Mouse (Mus musculus): ENCODE measurements around the gene Vps35l. TPM values are rescaled to one million over a fixed set of nuclear protein-coding genes. Genes with fewer than 3 reads are reported as not detected.

Gene Vps35l
- polyA plus RNA-seq, 1 experiment from 2014 or later: 44.8 TPM

DNA sequence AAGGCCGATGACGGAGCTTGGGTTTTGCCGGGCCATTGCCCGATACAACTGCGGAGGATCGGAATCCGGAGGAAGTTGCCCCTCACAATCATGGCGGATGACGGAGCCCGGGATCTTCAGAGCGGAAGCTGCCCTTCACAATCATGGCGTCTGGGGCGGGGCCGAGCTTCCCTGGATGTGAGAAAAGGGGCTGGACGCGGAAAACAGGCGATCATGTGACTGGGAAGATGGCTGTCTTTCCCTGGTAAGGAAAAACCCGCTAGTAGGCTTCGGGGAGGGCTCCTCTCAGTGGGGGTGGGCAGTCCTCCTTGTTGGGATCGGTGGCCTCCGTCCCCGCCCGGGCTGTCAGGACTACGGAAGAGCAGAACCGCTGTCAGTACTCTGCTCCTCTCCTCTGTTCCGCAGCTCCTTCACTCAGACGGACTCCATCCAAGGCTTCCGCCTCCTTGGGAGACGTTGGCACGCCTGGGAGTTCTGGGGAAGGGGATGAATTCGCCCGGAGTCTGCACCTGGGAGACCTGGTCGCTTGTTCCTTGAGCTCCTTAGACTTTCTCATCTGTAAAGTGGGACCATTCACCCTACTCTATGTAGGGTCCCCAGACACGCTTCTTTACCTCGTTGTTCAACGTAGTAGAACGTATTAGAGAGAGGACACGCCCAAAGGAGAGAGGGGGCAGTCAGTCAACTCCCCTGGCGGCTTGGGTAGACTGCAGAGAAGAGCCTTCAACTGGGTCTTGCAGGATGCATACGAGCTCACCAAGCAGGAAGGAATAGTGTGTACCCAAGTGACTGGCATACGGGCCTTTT lies 709 bp downstream of the Vps35l start:
- peak overlapping the region; percentile 76 for H3K4me2 ChIP-seq
- peak; percentile 95 for ATAC-seq (replicated peaks; ENCODE audit: insufficient number of reproducible peaks, insufficient read depth, low FRiP score, low read depth)
- 3% methylated on average over 41 of the region's 41 CpGs for WGBS
- H3K27me3 ChIP-seq: no peaks in the 10 kb centered on the region
- peaks cover 10% of the 10 kb centered on the region for H3K4me1 ChIP-seq (replicated peaks)
- peaks cover 2% of the 10 kb centered on the region; the same call in 1 of the 2 replicates for H3K36me3 ChIP-seq
- peak overlapping the region; percentile 71 for H3K27ac ChIP-seq
- H3K9me3 ChIP-seq (replicated peaks): no peaks in the 10 kb centered on the region
- peak overlapping the region; percentile 91 for H3K4me3 ChIP-seq
- peak overlapping the region; percentile 70 for H3K9ac ChIP-seq

DNA sequence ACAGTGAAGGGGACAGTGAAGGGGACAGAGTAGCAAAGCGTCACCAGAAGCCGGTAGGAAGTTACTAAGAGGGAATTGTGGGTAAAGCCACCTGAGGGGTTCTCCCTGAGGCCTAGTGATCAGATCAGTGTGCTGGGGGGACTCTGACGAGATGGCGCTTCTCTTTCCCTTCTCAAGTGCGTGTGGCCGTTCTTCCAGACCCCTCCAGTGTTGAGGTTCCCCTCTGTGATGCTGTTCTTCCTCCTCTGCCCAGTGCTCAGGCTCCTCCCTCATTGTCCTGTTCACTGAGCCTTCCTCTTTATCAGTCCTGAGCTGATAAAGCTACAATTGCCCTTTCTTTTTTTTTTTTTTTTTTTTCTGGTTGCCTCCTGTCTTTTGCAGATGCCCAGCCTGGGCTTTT lies 2.3 kb downstream of the Vps35l start:
- no peak overlapping the region for H3K9ac ChIP-seq
- WGBS: 68% methylated on average over 6 of the region's 6 CpGs

DNA sequence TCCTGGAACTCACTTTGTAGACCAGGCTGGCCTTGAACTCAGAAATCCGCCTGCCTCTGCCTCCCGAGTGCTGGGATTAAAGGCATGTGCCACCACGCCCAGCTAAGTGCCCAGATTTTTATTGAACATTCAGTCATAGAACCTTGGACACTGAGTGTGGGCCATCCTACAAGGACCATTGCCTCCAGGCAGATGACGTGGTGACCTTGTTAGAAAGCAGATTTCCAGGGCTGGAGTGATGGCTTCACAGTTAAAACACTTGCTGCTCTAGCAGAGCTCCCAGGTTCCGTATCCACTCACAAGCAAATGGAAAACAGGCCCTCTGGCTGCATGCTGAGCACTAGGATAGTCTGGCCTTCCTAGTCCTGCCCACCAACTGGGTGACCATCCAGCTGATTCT lies 4.7 kb downstream of the Vps35l start:
- Histone ChIP-seq H3K9ac (no peak overlapping the region), H3K4me3 (no peak overlapping the region), H3K9me3 (replicated peaks) (no peaks in the 10 kb centered on the region), H3K27ac (no peak overlapping the region), H3K27me3 (no peaks in the 10 kb centered on the region), H3K4me1 (replicated peaks) (peaks cover 10% of the 10 kb centered on the region), H3K4me2 (no peak overlapping the region), H3K36me3 (peaks cover 34% of the 10 kb centered on the region)
- 92% methylated on average over 5 of the region's 5 CpGs for WGBS
- no peak for ATAC-seq (replicated peaks; ENCODE audit: insufficient number of reproducible peaks, insufficient read depth, low FRiP score, low read depth)

More for the DNA sequence above, 2.3 kb downstream of the Vps35l start:
- Histone ChIP-seq H3K4me1 (replicated peaks) (peaks cover 10% of the 10 kb centered on the region), H3K36me3 (peaks cover 17% of the 10 kb centered on the region), H3K9me3 (replicated peaks) (no peaks in the 10 kb centered on the region), H3K27ac (no peak overlapping the region), H3K4me2 (no peak overlapping the region), H3K27me3 (no peaks in the 10 kb centered on the region), H3K4me3 (no peak overlapping the region)
- no peak for ATAC-seq (replicated peaks; ENCODE audit: insufficient number of reproducible peaks, insufficient read depth, low FRiP score, low read depth)

DNA sequence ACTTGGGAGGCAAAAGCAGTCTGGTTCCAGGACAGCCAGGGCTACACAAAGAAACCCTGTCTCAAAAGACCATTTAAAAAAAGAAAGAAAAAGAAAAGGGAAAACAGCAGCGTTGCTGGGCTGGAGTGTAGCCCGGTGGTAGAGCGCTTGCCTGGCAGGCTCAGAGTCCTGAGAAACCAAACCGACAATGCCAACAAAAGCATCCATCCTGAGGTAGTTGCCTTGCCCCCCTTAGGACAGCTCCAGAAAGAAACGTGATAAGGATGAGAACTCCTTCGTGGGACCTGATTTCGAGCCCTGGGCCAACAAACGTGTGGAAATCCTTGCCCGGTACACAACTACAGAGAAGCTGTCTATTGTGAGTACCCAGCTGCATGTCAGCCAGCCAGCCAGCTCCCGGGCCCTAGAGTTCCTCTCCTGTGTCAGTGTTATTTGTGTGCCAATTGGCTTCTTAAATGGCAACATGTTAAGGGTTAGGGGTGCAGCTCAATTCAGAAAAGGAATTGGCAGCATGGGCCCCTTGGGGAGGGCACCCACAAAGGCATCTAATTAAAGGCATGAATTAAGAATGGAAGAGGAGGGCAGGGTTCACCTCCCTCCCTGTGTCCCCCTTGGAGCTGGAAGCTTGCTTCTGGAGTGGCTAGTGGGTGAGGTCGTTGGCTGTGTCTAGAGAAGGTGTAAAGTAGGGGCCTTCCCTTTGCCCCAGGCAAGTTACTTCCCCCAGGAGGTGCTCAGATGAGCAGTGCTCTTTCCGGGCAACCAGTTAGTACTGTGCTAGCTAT lies 8.1 kb downstream of the Vps35l start:
- 88% methylated on average over 12 of the region's 12 CpGs for WGBS
- no peak for ATAC-seq (replicated peaks; ENCODE audit: insufficient number of reproducible peaks, insufficient read depth, low FRiP score, low read depth)
- H3K9me3 ChIP-seq (replicated peaks): no peaks in the 10 kb centered on the region
- H3K4me1 ChIP-seq (replicated peaks): no peaks in the 10 kb centered on the region
- no peak overlapping the region for H3K4me2 ChIP-seq
- no peak overlapping the region for H3K4me3 ChIP-seq
- no peak overlapping the region for H3K27ac ChIP-seq
- H3K9ac ChIP-seq: no peak overlapping the region
- peaks cover 67% of the 10 kb centered on the region for H3K36me3 ChIP-seq
- no peaks in the 10 kb centered on the region for H3K27me3 ChIP-seq

DNA sequence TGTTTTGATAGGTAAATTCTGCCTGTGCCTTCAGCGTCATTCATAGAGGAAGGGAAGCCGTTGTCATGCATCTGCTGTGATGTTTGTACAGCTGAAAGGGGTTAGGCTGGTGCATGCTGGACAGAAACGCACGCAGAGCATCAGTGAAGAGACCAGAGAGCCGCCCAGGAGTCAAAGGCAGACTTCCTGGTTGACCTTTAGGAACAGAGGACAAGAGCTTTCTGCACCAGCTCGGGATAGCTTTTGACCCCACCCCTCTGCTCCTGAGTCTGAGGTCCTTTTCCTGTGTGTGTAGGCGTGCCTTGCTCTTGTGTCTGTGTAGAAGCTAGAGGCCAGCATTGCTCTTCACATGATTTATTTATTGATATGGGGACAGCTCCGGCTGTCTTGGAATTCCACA lies 9.7 kb downstream of the Vps35l start:
- no peak for ATAC-seq (replicated peaks; ENCODE audit: insufficient number of reproducible peaks, insufficient read depth, low FRiP score, low read depth)

DNA sequence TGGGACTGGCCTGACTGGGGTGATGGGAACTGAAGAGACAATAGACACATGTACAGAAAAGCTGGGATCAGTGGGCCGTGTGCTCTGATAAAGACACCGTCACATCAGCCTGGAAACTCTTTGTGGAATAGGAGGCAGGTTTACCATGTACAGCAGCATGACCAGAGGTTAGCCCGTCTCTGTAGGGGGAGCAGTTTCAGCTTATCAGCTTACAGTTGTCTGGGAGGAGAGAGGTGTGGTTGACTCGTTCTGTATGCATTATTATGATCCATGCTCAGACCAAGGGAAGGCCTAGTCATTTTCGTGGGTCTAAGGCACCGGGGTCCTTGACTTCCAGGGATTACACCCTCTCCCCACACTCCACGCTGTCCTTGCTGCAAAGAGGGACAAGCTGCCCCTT lies 11.6 kb downstream of the Vps35l start:
- no peak for ATAC-seq (replicated peaks; ENCODE audit: insufficient number of reproducible peaks, insufficient read depth, low FRiP score, low read depth)
- H3K4me1 ChIP-seq (replicated peaks): no peaks in the 10 kb centered on the region
- H3K36me3 ChIP-seq: peaks cover 75% of the 10 kb centered on the region
- no peak overlapping the region for H3K4me3 ChIP-seq
- H3K27me3 ChIP-seq: no peaks in the 10 kb centered on the region
- no peaks in the 10 kb centered on the region for H3K9me3 ChIP-seq (replicated peaks)
- 82% methylated on average over 7 of the region's 7 CpGs for WGBS
- no peak overlapping the region for H3K27ac ChIP-seq
- H3K9ac ChIP-seq: no peak overlapping the region
- no peak overlapping the region for H3K4me2 ChIP-seq

More for the DNA sequence above, 9.7 kb downstream of the Vps35l start:
- no peak overlapping the region for H3K9ac ChIP-seq
- H3K27ac ChIP-seq: no peak overlapping the region
- H3K4me1 ChIP-seq (replicated peaks): no peaks in the 10 kb centered on the region
- H3K4me2 ChIP-seq: no peak overlapping the region
- no peaks in the 10 kb centered on the region for H3K27me3 ChIP-seq
- H3K9me3 ChIP-seq (replicated peaks): no peaks in the 10 kb centered on the region
- no peak overlapping the region for H3K4me3 ChIP-seq
- WGBS: 77% methylated on average over 8 of the region's 8 CpGs
- peaks cover 77% of the 10 kb centered on the region for H3K36me3 ChIP-seq

DNA sequence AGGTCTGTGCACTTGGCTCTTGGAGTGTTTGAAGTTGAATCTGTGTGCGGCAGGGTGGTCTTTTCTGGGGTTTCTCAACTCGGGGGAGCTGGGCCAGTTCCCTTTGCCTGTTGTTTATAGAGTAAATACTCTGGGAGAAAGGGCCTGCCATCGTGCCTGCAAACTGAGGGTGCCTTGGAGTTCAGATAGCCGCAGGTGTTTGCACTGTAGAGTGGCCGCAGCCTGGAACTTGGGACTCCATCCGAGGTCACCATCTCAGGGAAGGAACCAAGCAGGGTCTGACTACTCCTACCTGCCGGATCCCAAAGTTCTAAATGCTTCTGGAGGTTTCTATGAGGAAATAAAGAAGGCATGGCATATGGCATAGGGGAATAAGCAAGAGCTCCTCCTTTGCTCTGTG lies 15.7 kb downstream of the Vps35l start:
- no peak overlapping the region for H3K27ac ChIP-seq
- 77% methylated on average over 7 of the region's 7 CpGs for WGBS
- ATAC-seq (replicated peaks; ENCODE audit: insufficient number of reproducible peaks, insufficient read depth, low FRiP score, low read depth): no peak
- H3K9ac ChIP-seq: no peak overlapping the region
- peaks cover 58% of the 10 kb centered on the region for H3K36me3 ChIP-seq
- H3K9me3 ChIP-seq (replicated peaks): no peaks in the 10 kb centered on the region
- no peaks in the 10 kb centered on the region for H3K27me3 ChIP-seq
- peaks cover 5% of the 10 kb centered on the region; the same call in 1 of the 2 replicates for H3K4me1 ChIP-seq (replicated peaks)
- H3K4me3 ChIP-seq: no peak overlapping the region
- H3K4me2 ChIP-seq: no peak overlapping the region

DNA sequence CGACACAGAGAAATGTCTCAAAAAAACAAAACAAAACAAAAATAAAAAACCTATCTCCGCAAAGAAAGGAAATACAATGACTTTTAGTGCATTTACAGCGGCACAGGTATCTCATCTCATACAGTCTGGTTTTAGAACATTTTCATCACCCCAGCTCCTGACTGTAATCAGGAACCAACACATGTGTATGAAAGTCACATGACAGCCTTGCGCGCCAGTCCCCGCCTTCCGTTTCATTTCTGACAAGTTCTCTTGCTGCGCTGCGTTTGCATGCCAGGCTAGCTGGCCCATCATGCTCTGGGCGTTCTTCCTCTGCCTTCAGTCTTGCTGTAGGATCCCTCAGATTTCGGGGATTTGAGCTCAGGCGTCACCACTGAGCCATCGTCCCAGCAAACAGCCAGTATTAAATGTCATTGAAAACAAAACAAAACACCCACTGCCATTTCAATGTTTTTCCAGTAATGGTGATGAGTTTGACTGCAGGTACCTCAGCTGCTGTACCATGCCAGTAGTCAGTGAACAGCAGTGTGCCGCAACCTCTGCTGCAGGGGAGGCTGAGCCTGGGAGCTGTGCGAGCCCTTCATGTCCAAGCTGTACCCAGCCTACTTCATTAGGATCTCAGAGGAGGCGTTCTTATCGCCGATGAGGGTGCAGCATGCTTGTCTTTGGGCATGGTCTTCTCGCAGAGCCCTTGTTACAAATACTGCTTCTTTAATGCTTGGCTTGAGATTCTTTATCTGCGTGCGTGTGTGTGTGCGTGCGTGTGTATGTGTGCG lies 16.7 kb downstream of the Vps35l start:
- no peak overlapping the region for H3K9ac ChIP-seq
- WGBS: 94% methylated on average over 24 of the region's 24 CpGs
- no peak overlapping the region for H3K4me3 ChIP-seq
- H3K9me3 ChIP-seq (replicated peaks): no peaks in the 10 kb centered on the region
- no peak for ATAC-seq (replicated peaks; ENCODE audit: insufficient number of reproducible peaks, insufficient read depth, low FRiP score, low read depth)
- peaks cover 5% of the 10 kb centered on the region; the same call in 1 of the 2 replicates for H3K4me1 ChIP-seq (replicated peaks)
- peaks cover 57% of the 10 kb centered on the region for H3K36me3 ChIP-seq
- H3K27me3 ChIP-seq: no peaks in the 10 kb centered on the region
- H3K27ac ChIP-seq: no peak overlapping the region
- no peak overlapping the region for H3K4me2 ChIP-seq

DNA sequence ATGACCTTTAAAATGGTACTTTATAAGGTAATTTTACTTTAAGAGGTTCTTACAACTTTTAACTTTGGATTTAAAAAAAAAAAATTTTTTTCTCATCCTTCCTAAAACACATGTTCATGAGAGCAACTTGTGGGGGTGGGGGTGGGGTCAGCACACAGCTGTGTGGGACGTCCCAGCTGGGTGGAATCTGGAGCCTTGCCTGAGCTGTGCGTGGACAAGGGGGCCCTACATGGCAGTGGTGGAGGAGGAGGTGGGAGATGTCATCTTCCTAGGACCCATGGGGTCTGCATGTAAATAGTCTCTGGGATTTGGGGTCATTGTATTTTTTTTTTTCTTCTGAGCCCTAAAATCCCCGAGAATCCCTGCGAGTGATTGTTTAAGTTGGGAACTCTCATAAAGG lies 18.3 kb downstream of the Vps35l start:
- H3K4me3 ChIP-seq: no peak overlapping the region
- H3K4me1 ChIP-seq (replicated peaks): peaks cover 5% of the 10 kb centered on the region; the same call in 1 of the 2 replicates
- no peak overlapping the region for H3K27ac ChIP-seq
- H3K36me3 ChIP-seq: peaks cover 51% of the 10 kb centered on the region
- no peaks in the 10 kb centered on the region for H3K9me3 ChIP-seq (replicated peaks)
- H3K9ac ChIP-seq: no peak overlapping the region
- H3K27me3 ChIP-seq: no peaks in the 10 kb centered on the region
- H3K4me2 ChIP-seq: no peak overlapping the region
- WGBS: 55% methylated on average over 4 of the region's 4 CpGs
- ATAC-seq (replicated peaks; ENCODE audit: insufficient number of reproducible peaks, insufficient read depth, low FRiP score, low read depth): no peak

DNA sequence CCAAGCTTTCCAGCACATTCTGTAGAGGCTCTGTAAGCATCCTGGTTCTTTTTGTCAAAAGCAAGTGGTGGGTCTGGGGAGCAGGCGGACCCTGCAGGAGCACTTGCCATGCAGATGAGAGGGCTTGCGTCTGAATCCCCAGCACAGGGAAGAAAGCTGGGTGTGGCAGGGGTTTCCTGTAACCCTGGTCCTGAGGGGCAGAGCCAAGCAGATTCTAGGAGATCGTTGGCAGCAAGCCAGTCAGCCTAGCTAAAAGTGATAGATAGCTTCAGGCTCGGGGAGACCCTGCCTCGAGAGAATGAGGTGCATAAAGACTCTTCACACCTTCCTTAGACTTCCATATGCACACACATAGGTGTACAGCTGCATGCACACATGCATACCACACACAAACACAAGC lies 19.3 kb downstream of the Vps35l start:
- Histone ChIP-seq H3K4me3 (no peak overlapping the region), H3K27me3 (no peaks in the 10 kb centered on the region), H3K9ac (no peak overlapping the region), H3K27ac (0 out of 2 replicates have a peak overlapping the region, but pooled peaks have one; percentile 14), H3K36me3 (peaks cover 46% of the 10 kb centered on the region), H3K4me1 (replicated peaks) (peaks cover 5% of the 10 kb centered on the region; the same call in 1 of the 2 replicates), H3K9me3 (replicated peaks) (no peaks in the 10 kb centered on the region), H3K4me2 (no peak overlapping the region)
- 32% methylated on average over 5 of the region's 5 CpGs for whole genome bisulfite sequencing
- ATAC-seq (replicated peaks; ENCODE audit: insufficient number of reproducible peaks, insufficient read depth, low FRiP score, low read depth): no peak

DNA sequence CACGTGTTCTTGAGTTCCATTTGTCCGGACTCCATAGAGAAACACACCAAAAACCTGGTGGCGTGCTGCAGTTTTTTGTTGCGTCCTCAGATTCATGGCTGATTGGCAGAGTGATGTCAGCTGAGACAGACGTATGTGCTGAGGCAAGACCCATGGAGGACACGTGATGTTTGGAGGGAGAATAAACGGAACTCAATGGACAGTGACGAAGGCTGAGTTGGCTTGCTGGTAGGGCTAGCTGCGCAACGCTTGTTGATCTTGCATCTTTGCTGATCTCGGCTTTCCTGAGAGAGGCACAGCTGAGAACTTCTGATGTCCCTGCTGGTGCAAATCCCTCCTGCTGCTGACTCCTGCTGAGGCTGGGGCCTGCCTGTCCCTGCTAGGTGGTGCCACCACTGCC lies 23.9 kb downstream of the Vps35l start:
- Histone ChIP-seq H3K27ac (no peak overlapping the region), H3K9me3 (replicated peaks) (no peaks in the 10 kb centered on the region), H3K4me2 (no peak overlapping the region), H3K9ac (no peak overlapping the region), H3K4me1 (replicated peaks) (peaks cover 5% of the 10 kb centered on the region; the same call in 1 of the 2 replicates), H3K4me3 (no peak overlapping the region), H3K27me3 (no peaks in the 10 kb centered on the region), H3K36me3 (peaks cover 28% of the 10 kb centered on the region; the same call in 1 of the 2 replicates)
- ATAC-seq (replicated peaks; ENCODE audit: insufficient number of reproducible peaks, insufficient read depth, low FRiP score, low read depth): no peak
- WGBS: 83% methylated on average over 11 of the region's 11 CpGs
